Mouse (Mus musculus) MEL (cell line): ENCODE results near the gene 4930426L09Rik.
A peak's percentile ranks its signal among the peaks of the same experiment; 100 is the strongest.

ENCODE experiments used
- CTCF ChIP-seq, 3 experiments: IDR thresholded peaks in 2 of 3; conservative IDR thresholded peaks in 1 of 3; 2 replicates each; pipeline ENCODE4 v1.5.1; 2011 to 2012; ENCODE audit warnings: low read length in 3 of 3, low read depth in 2 of 3, mild to moderate bottlenecking in 2 of 3, improper control_type of control experiment in 1 of 3, inconsistent platforms in 1 of 3, mixed read lengths in 1 of 3, moderate library complexity in 1 of 3; ENCODE audit not compliant: control insufficient read depth in 1 of 3, insufficient read depth in 1 of 3, poor library complexity in 1 of 3, severe bottlenecking in 1 of 3
- ETS1 ChIP-seq: IDR thresholded peaks from 2 replicates; pipeline ENCODE4 v1.6.1; 2012; ENCODE audit warnings: low read depth, mild to moderate bottlenecking, inconsistent platforms, low read length, improper control_type of control experiment, moderate library complexity
- NELFE ChIP-seq: IDR thresholded peaks from 2 replicates; pipeline ENCODE4 v1.6.1; 2011; ENCODE audit warnings: low read depth, low read length, improper control_type of control experiment
- POLR2A ChIP-seq, 2 experiments: IDR thresholded peaks; 2 replicates each; pipeline ENCODE4 v1.6.1; 2011 to 2012; ENCODE audit warnings: low read length in 2 of 2, mild to moderate bottlenecking in 2 of 2, control low read depth in 1 of 2, improper control_type of control experiment in 1 of 2, low read depth in 1 of 2, moderate library complexity in 1 of 2; ENCODE audit not compliant: control insufficient read depth in 1 of 2, insufficient read depth in 1 of 2, poor library complexity in 1 of 2

DNA sequence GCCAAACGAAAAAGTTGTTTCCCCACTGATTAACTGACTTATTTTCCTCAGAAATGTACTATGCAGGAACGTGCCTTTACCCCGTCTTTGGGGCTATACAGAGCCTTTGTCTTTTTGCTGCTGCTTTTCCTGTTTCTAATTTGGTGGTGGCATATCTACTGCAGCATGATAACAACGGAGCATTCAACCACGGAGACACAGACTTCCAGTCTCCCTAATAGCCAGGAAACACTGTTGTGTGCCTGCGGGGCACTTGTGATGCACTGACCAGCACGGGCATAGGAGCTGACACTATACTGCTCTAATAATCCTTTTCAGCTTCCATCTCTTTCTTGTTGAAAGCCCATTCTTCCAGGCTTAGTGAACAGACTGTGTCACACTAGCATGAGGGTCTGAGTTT lies 41.2 kb upstream of the 4930426L09Rik start:
- peak; percentile 75 for TF ChIP-seq ETS1
- no peak for TF ChIP-seq NELFE
- TF ChIP-seq CTCF (IDR thresholded peaks at IDR 0.05 in 2 of 3, conservative IDR thresholded peaks at IDR 0.05 in 1 of 3; ENCODE audit: control insufficient read depth in 1 of 3, insufficient read depth in 1 of 3, low read depth in 2 of 3, low read length in 3 of 3, poor library complexity in 1 of 3, severe bottlenecking in 1 of 3), result no peak
- TF ChIP-seq POLR2A (IDR thresholded peaks at IDR 0.05; ENCODE audit: control insufficient read depth in 1 of 2, insufficient read depth in 1 of 2, low read depth in 1 of 2, low read length in 2 of 2, poor library complexity in 1 of 2), result no peak
